Mouse (Mus musculus) mouse embryonic stem cell (cell line): Measurements from ENCODE around the gene Nckap5.

Experiments
- in situ Hi-C, 2 experiments: fragments of 300-500 bp; cut with MboI; formaldehyde crosslinking; loops; 1 replicate in 1 of 2; 3 replicates in 1 of 2; pipeline ENCODE4 v1.14.3; 2019 to 2020; ENCODE audit warnings: low sequenced_read_pairs in 2 of 2, low pct_unique_long_range_greater_than_20kb in 1 of 2, mixed read lengths in 1 of 2; ENCODE audit not compliant: unreplicated experiment in 1 of 2

Gene Nckap5

DNA sequence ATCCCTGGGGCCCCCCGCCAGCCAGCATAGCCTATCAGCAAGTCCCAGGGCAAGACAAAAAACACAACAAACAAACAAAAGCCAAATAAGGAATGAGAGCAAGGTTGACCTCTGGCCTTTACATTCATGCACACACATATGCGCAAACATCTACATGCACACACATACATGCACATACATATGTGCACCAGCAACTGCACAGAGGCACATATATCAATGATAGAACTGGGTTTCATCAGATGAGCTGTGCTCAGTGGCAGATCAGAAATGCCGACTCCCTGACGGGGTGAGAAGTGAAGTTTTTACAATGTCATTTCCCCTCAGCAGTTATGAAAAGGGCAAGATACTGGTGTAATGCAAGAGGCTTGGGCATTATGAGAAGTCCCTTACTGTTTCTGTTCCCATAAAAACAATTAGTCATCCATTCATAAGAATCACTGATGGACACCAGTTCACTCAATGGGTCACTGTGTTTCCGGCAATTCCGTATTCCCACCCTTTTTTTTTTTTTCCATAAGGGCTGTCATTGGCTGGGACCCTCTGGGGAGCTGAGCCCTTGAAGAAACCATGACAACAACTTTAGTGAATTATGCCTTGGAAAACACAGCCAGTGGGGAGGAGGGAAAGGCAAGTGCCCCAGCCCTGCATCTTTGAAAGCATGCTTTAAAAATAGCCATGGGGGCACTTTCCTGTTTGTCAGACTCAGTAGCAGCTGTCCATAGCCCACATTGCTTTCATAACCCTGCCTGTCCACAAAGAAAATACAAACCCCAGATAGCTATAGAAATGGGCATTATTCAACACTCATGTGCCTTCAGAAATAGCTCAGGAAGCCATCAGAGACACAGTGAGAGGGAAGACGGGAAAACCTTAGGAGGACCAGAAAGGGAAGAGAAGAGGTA lies 170.2 kb downstream of the Nckap5 start:
- in situ Hi-C loops = no loop called here

DNA sequence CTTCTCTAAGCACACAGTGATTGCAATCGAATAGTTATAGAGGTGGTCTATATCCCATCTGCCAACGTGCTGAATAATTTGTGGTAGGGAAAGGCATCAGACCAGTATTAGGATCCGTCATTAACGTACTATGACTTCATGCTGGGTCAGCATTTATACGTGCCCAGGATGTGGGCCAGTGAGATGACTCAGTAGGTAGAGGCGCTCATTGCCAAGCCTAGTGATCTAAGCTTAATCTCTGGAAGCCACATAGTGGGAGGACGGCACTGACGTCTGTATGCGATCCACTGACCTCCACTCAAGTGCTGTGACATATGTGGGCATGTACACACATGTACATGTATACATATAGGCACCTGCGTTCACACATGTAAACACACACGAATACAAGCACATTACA lies 171.9 kb downstream of the Nckap5 start:
- in situ Hi-C loops = no loop called here

DNA sequence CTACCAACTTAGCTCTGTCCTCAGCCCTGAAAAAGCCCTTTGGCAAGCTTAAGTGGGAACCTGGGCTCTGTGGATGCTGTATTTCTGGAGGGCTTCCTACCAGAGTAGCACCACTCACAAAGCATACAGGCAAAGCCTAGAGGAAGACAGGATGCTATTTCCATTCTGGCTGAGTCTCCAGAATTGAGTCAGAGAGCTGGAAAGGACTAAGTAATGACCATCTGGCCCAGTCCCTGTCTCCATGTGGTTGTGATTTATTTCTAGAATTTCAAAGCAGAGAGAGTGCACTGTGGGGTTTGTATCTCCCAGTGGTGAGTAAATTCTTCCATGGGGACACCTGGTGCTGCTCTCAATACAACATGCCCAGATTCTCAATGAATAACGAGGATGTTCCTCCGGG lies 174.4 kb downstream of the Nckap5 start:
- in situ Hi-C loops = no loop called here

DNA sequence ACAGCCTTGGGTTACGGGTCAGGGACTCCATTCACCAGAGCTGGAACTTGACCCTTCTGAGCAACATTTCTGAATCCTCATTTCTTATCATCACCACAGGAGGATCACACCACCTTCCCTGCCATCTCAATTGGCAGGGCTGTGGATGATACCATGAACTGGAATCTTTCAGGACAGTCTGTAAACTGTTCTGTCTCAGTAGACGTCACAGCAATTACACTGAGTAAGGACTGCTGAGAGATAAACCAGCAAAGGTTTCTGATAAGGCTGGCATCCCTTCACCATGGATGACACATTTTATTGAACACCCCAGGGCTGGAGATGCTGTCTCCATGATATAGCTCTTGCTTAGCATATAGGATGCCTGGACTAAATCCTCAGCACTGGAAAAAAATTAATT lies 178.5 kb downstream of the Nckap5 start:
- in situ Hi-C loops = no loop called here

DNA sequence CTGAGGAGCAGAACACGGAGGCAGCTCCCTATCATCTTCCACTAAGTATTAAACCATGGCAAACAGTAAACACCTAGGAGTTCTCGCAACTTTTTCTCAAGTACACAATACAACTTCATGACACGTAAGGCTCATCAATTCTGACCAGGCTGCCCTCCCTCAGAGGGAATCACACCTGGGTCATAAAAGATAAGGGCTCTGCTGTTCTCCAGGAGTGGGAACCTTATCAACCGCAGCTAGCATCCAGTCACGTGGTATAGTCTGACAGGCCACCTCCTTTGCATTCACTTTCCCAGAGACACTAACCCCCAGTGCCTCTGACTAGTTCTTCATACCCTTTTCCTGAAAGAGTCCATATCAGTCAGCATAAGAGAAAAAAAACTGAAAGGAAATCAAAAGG lies 179.8 kb downstream of the Nckap5 start:
- in situ Hi-C loops = no loop called here

DNA sequence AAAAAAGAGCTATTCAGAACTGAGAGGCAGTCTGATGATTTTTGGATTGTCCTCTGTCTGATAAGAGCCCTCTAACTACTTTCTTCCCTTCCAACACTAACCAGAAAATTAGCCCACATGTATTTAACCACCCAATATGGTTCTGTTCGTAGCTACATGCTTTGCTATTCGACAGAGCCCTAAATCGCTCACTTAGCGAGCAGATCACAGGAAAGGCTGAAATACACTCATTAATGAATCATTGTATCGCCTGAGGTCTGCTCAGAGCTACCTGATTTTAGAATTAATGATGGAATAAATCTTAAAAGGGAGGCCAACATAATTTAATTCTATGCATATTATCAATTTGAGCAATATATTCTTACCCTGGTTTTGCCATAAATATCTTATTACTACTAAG lies 187.8 kb downstream of the Nckap5 start:
- in situ Hi-C loops = no loop called here

DNA sequence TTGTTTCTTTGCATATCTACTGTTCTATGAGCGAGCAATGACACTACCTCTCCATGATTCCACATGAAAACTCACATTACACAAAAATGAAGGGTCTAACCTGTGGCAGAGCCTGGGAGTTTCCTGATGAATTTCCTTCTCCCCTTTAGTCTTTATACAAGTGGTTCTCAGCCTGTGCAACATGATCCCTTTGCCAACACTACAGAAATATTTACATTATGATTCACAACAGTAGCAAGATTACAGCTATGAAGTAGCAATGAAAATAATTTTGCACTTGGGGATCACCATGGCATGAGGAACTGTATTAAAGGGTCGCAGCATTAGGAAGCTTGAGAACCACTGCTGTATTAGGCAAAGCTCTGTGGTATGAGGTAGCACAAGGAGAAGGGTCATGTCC lies 191.1 kb downstream of the Nckap5 start:
- in situ Hi-C loops = no loop called here

DNA sequence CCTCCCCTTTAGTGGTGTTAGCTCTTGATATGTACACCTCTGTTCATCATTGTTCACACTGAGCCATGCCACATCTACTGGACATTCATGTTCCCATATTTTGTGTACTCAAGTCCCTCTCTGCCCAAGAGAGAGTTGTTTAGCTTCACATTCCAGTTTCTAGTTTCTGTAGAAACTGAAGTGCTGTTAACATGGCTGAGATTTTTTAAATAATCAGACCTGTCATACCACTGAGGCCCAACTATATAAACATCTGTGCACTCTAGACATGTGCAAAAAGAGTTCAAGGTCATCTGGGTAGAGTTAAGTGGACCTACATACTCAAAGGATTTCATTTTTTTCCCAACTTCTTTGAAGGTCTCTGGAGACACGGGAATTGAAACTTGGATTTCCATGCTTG lies 193.1 kb downstream of the Nckap5 start:
- in situ Hi-C loops = no loop called here

DNA sequence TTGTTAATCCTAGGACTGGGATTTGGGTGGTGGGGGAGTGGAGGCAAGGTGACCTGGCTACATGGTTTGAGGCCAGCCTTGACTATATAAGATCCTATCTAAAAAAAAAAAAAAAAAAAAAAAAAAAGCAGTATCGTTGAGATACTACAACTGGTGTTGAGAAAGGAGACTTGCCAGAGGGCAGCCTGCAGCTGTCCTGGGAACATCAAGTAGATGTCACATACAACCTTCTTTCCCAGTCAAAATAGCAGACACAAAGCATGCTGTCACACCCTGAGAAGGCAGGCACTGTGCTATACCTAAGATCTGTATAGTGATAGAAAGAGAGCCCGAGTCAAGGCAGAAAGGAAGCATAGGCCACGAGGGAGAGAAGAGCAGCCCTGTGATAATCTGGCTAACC lies 204.4 kb downstream of the Nckap5 start:
- in situ Hi-C loops = no loop called here

DNA sequence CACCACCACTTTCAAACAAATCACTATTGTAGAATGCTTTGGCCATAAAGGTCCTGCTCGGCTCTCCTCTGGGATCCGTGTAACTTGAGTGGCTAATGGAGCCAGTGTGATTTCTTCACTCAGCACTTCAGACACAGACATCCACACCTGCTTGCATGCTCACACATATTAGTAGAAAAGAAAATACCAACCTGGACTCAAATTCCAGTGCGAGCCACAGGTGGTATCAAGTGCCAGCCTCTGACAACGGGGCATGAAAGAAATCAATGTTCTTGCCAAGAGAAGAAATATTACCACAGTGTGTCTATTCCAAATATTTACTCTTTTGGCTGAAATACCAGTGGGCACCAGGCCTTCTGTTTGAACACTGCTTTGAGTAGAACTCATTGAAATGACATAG lies 208.6 kb downstream of the Nckap5 start:
- in situ Hi-C loops = loop anchor here (25.0 kb wide), 1 partner anchor 315 kb away; no protein-coding TSS in a partner anchor

DNA sequence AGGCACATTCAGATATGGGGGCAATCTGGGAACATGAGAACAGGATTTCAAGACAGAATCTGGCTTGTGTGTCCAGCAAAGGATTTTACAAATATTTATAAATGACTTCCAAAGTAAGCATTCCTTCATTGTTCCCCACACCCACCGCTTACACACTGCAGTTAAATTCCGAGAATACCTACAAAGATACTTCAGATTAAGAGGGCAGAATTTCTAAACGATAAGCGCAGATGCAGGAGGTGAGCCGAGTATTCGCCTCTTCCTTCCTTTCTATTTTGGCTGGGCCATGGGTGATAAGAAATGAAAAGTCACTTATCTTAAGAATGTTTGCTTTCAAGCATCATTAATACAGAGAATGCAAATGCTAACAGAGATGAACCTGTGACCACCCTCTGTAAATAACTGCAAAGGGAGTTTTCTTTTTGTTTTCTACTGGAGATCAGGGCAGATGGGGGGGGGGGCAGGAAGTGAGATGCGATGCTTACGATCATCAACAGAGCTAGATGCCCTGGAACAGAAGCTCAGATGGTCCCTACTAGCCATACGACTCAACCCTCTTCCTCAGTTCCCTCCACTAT lies 213.0 kb downstream of the Nckap5 start:
- in situ Hi-C loops = loop anchor here (25.0 kb wide), 1 partner anchor 320 kb away; no protein-coding TSS in a partner anchor

DNA sequence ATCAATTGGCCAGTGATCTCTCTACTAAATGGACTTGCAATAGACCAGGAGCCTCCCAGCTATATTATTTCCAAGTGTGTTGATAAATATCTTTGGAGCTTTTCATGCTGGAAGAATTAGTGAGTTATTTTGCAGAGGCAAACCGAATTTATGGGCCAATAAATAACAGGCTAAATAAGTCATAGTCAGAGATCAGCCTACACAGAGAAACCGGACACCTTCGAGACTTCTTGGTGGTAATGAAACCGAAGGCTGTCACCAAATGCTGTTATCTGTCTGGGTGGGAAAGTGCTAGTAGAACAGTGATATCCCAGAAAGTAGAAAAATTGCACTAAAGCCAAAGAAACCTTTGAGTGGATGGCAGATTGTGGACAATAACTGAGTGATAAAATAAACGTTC lies 213.6 kb downstream of the Nckap5 start:
- in situ Hi-C loops = loop anchor here (25.0 kb wide), 1 partner anchor 320 kb away; no protein-coding TSS in a partner anchor

DNA sequence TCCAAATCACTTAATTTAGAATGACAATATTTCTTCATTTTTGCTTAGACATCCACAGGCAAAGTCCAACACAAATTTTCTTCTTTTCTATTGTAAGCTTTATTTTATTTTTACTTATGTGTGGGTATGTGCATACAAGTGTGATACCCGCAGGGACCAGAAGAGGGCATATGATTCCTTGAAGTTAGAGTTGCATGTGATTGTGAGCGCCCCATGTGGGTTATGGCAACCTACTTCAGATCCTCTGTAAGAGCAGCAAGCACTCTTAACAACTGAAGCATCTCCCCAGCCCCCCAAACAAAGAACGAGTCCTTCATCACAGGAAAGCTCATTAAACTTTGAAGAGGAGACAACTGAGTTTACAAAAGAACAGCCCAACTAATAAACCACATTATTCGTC lies 217.7 kb downstream of the Nckap5 start:
- in situ Hi-C loops = loop anchor here (25.0 kb wide), 1 partner anchor 324 kb away; no protein-coding TSS in a partner anchor

DNA sequence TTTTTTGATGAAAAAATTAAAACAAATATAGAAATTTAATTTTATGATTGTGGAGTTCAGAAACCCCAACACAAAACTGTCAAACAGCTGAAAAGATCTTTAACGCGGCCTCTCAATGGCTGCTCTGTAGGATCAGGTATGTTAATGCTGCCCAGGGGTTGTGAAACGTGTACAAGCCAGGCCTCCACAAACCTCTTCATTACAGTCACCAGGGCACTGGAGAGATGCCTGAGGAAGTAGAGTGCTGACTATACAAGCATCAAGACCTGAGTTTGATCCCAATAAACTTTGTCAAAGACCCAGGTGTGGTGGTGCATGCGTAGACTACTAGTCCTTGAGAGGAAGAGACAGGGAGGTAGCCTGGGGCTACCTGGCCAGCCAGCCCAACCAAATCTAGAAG lies 222.0 kb downstream of the Nckap5 start:
- in situ Hi-C loops = loop anchor here (25.0 kb wide), 1 partner anchor 329 kb away; no protein-coding TSS in a partner anchor

DNA sequence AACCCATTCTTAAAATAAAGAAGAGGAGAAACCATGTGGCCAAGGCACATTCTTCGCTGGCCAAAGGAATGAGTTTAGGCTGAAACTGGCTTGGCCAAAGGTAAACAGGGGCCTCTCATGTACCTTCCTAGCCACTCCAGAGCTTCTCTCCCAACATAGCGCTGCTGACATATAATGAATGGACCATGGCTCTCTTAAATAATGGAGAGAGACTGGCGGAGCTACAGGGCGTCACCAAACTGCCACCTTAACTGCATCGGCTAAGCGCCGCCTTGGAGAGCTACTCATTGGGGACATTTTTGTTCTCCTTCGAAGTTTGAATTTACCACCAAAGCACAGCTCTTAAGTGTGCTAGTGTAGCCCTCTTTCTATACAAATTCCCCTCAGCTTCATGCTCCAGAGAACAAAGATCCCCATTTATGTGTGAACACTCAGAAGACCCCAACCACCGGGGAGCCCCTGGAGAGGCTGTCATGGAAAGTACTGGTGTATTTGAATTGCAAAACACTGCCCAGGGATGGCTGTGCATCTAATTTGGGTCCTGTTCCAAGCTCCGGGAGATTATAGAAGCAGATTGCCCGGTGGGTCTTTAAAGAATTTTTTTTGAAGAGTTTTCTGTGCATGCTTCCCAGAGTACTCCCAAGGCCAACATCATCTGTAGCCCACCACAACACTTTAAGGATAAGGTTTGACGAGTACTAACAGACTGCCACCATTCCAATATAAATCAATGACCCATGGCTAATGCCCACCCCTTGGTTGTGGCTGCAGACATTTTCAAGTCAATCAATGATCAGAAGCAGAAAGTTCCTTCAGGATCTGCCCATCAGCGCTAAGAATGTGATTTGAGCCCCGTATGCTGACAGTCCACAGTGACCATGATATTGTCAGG lies 224.2 kb downstream of the Nckap5 start:
- in situ Hi-C loops = loop anchor here (25.0 kb wide), 1 partner anchor 331 kb away; no protein-coding TSS in a partner anchor

DNA sequence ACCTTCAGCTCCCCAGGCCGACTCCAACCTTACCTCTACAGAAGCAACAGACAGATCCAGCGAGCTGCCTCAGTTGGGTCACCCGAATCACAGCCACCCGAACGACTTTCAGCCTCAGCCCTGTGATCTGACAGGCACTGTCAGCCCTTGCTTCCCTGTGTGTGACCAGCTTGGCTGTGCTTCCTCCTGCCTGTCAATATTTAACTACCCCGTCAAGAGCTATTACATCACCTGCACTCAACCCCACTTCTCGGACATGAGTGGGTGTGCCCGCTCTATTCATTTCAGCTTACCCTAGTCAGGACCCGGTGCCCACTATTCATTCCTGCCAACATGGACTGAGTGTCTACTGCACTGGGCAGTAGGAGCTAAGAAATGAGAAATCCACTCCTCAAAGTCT lies 226.0 kb downstream of the Nckap5 start:
- in situ Hi-C loops = loop anchor here (25.0 kb wide), 1 partner anchor 333 kb away; no protein-coding TSS in a partner anchor

DNA sequence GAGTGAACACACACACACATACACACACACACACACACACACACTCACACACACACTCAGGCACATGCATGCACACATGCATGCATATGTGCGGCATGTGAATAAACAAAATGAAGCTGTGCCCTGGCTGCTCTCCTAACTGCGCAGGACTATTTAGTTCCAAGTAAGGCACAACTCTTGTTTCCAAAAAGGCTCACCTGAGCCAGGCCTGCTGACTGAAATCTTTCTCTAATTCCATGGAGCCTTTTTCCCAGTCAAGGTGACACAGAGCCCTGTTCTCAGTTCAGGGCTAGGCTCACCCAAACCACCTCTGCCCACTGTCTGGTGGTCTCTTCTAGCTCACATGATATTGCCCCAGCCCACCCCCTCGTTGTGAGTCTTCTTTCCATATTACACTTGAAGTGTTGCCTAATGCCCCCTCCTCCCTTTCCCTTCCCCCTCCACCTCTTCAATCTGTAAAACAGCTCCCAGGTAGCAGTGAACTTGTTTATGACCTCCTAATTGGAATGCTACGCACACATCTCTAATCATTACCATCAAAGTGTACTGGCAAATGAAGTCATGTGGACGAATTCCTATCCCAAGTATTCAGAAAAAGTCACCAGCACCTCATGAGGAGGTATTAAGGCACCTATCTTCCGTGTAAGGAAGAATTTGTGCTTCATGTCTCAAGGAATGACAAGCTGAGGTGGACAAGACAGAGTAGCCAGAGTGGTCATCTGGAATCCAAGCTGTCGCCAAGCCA lies 226.7 kb downstream of the Nckap5 start:
- in situ Hi-C loops = loop anchor here (25.0 kb wide), 1 partner anchor 333 kb away; no protein-coding TSS in a partner anchor

DNA sequence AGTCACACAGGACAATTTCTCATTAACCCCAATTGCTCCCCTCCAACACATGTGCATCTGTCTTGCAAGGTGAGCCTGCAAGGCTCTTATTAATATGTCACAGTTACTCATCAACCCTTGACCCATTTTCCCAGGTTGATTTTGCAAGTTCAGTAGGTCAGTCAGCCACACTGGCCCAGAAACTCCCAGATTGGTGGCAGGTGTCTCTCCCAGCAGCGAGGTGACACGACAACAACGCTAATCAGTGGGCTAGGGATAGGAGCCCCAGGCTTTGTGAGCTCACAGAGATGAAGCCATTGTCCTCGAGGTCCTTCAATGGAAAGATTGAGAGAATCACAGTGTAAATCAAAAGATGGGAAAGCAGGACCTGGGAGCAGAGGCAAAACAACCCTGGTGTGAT lies 230.0 kb downstream of the Nckap5 start:
- in situ Hi-C loops = loop anchor here (25.0 kb wide), 1 partner anchor 337 kb away; no protein-coding TSS in a partner anchor
